Mouse (Mus musculus) kidney, postnatal 25 days (tissue): Measurements from ENCODE around the gene Tcf7l2.

Experiments
- DNase-seq, 2 experiments: peaks; one replicate each; pipeline ENCODE4 v3.0.0; 2021; ENCODE audit warnings: mixed read lengths in 2 of 2

Gene Tcf7l2

DNA sequence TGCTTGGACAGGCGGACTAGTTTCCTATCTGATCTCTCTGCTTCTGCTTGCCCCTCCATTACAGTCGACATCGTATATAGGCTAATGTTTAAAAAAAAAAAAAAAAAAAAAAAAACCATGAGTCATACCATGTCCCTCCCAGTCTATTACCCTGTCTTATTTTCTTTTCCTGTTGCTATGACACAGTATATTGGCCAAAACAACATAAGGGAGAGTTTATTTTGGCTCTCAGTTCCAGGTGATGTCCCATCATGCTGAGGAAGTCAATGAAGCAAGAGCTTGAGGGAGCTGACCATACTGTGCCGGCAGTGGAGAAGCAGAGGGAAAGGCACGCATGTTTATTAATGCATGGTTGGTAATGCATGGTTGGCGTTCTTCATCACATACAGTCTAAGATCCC lies 215.1 kb downstream of the Tcf7l2 start:
- DNase-seq = no peak

DNA sequence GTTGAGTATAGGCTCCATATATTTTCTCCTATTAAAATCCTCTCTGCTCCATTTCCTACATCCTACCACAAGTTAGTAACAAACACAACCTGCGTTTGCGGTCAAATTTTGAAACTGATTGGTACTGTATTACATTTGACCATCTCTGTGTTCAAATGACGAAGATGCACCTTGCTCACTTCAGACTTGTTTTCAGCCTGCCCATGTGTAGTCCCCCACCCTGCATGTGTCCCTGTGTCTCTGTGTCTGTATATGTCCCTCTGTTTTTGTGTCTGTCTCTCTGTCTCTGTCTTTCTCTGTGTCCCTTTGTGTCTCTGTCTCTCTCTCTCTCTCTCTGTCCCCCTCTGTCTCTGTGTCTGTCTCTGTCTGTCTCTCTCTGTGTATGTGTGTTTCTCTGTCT lies 222.8 kb downstream of the Tcf7l2 start:
- no peak for DNase-seq

DNA sequence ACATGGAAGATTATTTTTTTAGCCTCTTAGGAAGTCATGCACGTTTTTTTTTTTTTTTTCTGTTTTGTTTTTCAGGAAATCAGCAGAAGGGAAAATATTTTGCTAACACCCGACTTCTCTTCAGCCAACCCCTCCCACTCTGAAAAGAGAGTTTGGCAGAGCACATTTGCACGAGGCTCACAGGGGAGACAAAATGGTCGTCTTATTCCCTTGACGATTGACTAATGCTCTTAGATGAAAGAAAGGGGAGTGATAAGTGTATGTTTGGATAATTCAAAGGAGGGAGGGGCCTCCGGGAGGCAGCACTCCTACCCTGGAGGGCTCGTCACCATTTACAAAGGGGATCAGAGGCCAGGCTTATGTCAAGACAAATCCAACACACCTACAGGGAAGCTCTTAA lies 224.4 kb downstream of the Tcf7l2 start:
- no peak for DNase-seq

DNA sequence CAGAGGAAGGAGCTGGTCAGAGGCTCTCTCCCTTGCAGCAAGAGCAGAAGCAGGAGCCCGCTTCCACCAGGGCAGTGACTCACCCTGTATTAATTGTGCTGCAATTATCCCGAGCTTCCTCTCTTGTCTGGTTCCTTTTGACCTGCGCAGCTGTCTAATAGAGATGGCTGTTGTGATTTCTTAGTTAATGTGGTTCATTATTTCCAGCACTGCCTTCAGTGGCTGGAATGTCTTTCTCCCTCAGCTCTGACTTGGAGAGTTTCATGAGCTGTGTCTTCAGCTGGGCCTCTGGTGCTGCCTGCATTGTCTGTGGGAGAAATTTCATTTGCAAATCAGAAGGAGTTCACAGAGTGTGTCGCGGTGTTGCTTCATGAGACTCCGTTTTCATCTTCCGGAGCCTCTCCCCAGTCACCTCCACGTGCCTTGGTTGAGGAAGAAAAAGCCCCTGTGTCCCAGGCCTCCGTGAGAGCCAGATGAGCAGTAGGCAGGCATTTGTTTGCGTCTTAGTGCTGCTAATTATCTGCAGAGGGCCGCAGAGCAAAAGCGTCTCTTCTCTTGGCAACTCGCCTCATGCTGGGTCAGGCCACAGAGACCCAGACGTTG lies 228.4 kb downstream of the Tcf7l2 start:
- DNase-seq = peak in 1 of 2 experiments; percentile 6

DNA sequence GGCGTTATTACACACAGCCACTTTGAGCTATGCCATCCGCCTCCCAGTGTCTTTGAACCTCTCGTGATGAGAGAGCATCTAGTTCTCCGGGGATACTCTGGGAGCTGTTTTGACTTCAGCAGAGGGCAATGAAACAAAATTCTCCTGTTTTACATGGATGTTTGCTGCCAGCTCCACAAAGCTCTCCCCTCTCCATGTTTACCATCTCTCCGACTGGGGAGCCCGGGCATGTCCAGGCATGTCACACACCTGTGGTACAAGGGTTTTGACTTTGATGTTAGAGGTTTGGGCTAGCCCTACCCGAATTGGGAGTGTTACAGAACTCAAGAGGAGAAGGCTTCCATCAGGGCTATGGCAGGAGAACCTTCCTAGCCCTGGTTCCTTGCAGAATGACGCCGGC lies 234.5 kb downstream of the Tcf7l2 start:
- DNase-seq = no peak
